Mouse (Mus musculus) neural tube, embryonic 10.5 days (tissue): Measurements from ENCODE around the gene Themis3.

ENCODE experiments used
- DNase-seq: peaks from one replicate; pipeline ENCODE4 v3.0.0-alpha.2; 2017; ENCODE audit warnings: low spot score; ENCODE audit errors: extremely low spot score

Gene Themis3

GRCm38 (mm10) chr17:66594435-66594834 is at the start of gene Themis3:
TSS of gene Themis3 (minus strand) at chr17:66594621.
- DNase-seq, result no peak

- no peak for DNase-seq
Observed at GRCm38 (mm10) chr17:66637951-66638722, 43.7 kb upstream of the Themis3 start.

GRCm38 (mm10) chr17:66619996-66620656 is 25.7 kb upstream of the Themis3 start:
- DNase-seq, result no peak

DNA sequence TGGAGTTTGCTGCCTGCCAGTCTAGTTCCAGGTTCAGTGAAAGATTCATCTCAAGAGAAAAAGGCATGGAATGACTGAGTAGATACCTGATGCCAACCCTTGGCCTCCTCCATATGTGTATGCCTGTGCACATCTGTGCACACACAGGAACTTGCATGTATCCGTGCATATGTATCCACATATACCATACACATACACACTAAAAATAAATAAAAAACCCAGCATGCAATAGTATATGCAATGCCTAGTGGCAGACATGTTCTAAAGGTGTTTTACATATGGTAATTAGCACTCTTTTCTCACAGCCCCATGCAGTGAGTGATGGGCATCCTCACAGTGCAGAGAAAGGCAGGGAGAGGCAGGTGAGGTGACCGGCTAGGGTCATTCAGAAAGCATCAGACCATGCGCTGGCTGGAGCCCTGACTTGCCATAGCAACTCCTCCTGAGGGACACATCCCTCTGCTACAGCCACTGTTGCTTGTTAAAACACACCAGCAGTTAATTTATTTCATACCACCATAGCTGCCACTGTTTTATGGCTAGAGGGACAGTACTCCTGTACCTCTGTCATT is 24.9 kb upstream of the Themis3 start:
- DNase-seq, result no peak

DNA sequence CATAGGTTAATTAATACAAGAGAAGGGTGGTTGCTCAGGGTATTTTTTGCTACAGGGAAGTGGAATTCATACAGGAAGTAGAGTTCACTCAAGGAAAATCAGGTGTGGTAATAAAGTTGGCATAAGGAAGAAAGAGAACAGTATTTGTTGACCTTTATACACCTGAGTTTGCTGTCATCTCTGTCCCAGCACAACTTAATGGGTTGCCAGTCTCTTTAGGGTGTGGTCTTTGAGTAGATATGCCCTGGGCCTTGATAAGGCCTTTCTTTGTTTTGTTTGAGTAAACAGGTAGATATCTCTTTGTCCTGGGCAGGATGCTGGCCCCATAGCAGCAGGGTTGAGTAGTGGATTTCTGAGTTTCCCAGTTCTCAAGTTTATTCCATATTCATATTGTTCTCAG is 15.6 kb upstream of the Themis3 start:
- no peak for DNase-seq

GRCm38 (mm10) chr17:66604931-66605330 is 10.5 kb upstream of the Themis3 start:
- DNase-seq, result no peak

GRCm38 (mm10) chr17:66601171-66601570 is 6.8 kb upstream of the Themis3 start:
- DNase-seq, result no peak

- no peak for DNase-seq
Observed at GRCm38 (mm10) chr17:66595867-66596266, 1.4 kb upstream of the Themis3 start.

- DNase-seq, result no peak
Observed at GRCm38 (mm10) chr17:66595256-66595655, 835 bp upstream of the Themis3 start.

DNA sequence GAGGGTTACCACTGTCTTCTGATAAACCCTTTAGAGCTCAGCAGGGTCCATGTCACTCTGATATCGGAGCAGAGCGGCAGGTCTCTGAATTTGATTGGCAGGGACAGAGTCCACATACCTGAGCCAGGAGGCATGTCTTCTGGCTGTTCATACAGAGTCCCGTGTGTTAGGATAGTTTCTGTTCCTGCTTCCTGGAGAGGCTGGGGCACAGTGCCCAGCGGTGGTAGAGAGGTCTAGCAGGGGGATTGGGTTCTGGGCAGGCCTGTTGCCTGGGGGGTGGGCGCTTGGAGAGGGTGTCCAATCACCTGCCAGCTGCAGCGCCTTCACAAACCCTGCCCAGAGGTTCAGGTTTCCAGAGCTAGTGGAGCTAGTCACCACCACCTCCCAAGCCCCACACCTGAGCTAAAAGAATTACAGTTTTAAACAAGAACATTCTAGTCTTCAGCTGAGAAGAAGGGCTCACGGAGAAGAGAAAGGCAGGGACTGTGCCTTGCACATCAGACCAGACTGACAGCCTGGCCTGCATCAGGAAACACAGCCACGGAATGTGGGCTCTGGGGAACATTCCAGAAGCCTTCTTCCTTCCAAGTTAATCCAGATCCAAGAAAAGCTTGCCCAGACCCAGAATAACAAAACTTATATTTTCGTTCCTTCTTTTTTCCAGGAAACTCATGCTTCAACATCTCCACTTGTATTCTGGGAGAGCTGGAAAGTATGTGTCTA is 3.9 kb downstream of the Themis3 start:
- no peak for DNase-seq

GRCm38 (mm10) chr17:66589864-66590263 is 4.6 kb downstream of the Themis3 start:
- no peak for DNase-seq

DNA sequence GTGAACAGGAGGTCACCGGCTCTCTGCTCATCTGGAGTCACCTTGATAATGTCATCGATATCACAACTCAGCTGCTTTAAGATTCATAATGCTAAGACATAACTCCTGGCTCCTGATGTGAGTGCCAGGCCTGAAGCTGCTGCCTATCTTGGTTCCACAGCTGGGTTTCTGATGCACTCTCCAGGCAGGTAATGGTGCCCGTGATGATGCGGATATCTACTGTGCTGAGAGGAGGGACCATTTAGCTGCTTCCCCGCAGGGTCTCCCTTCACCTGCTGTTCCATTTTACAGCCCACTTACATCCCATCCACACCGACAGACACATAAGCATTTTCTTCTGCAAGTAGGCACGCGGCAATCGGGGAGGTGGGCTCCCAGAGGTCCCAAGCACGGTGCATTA is 7.7 kb downstream of the Themis3 start:
- no peak for DNase-seq

DNA sequence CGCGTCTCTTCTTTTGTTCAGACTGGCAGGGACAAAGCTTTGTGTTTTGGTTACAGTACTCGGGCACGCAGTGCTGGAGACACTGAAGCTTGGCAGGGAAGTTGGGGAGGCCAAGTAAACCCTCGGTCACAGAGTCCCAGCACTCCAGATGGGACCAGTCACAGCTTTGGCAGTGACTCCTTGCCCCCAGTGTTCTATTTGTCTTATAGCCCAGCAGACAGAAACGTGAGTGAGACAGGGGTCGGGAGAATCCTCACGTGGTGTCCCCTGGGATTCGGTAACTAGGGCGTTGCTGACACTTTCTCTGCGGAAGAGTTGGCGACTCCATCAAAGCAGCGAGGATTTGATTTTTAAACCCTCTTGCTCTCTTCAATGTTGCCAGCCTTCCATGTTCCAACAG is 8.3 kb downstream of the Themis3 start:
- DNase-seq, result no peak

DNA sequence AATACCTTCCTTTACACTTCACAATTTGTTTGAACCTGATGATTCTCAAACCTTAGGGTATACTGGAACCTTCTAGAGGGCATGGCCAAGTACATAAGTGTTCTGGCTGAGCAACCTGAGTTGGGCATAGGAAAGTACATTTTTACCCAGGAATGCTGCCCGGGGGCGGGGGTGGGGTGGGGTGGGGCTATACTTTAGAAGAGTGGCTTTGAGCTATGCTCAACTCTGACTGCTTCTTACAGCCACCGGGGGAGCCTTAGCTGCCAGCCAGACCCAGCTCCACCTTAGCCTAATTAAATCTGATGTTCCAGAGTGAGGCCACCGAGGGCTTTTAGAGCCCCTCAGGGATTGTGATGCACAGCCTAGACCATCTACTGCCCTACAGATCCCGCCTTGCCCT is 13.4 kb downstream of the Themis3 start:
- no peak for DNase-seq

- DNase-seq, result peak; percentile 52
Observed at GRCm38 (mm10) chr17:66578007-66578406, 16.4 kb downstream of the Themis3 start.

- DNase-seq, result no peak
Observed at GRCm38 (mm10) chr17:66577507-66577906, 16.9 kb downstream of the Themis3 start.

GRCm38 (mm10) chr17:66572677-66573060 is 21.8 kb downstream of the Themis3 start:
- no peak for DNase-seq

DNA sequence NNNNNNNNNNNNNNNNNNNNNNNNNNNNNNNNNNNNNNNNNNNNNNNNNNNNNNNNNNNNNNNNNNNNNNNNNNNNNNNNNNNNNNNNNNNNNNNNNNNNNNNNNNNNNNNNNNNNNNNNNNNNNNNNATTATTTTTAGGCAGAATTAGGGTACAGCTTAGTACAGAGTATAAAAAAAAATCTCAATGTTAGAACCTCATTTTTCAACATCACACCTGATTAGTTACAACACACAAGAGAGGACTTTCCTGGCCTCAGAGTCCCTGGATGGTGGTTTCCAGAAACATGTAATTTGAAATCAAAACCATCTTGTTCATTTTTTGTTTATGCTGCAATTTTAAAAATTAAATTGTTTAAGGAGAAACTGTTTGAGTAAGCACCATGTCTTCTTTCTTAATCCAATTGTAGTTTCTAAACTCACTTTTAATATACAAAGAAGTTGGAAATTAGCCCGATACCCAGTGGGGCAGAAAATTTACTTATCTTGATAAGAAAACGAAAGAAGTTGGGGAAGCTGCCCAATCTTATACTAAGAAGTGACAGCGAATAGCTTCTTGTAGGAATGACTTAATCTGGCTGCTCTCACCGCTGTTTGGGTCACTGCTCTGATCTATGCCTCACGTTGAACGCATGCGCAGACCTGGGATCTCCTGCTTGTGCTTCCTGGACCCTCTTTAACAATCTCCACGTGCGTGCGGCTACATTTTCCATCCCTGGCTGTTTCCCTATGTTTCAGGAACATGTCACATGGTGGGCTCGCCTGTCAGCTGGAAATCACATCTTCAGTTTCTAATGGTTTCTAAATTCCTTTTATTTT is 22.4 kb downstream of the Themis3 start:
- no peak for DNase-seq

- DNase-seq, result no peak
Observed at GRCm38 (mm10) chr17:66564213-66564612, 30.2 kb downstream of the Themis3 start.

GRCm38 (mm10) chr17:66563551-66563950 is 30.9 kb downstream of the Themis3 start:
- no peak for DNase-seq

DNA sequence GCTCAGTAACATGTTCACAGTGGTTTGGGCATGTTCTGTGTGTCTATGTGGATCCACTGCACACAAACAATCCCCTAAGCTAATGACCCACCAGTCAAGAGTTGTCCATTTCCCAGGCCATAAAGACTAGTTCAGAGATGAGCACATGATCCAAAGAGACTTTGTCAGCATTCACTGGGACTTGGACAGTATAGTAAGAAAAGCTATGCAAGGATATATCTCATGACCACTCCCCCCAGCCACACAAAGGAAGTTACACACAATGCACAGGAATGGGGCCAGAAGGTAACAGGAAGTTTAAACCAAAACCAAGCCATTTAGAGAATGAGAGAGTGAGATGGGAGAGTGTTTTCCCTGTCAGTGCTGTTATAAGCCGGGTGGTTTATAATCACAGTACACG is 33.0 kb downstream of the Themis3 start:
- no peak for DNase-seq
